Mouse (Mus musculus): ENCODE data around the gene Snapc5. TPM values are rescaled to one million over a fixed set of nuclear protein-coding genes. Genes with fewer than 3 reads are reported as not detected.

The Snapc5 gene
- total RNA-seq, 2 experiments from 2014 or later, result 15.0 to 19.6 TPM

- no peak for TF ChIP-seq CTCF (conservative IDR thresholded peaks at IDR 0.05)
- peak overlapping the region; percentile 13; the same call in 1 of the 2 replicates for H3K4me3 ChIP-seq
- H3K27ac ChIP-seq, result peak overlapping the region; percentile 88
- peak in 1 of 2 experiments; percentile 44 for DNase-seq (ENCODE audit: low spot score in 2 of 2)
These were observed 53.3 kb downstream of the Snapc5 start for GRCm38 (mm10) chr9:64232257-64232957.

Small RNA genes lying within 50 kb of the gene (microRNA-seq; reads per million reads assigned to microRNA genes)
- gene Gm24106, result 0 reads per million in 2 experiments

Other genes starting within 250 kb of the Snapc5 start
- gene Smad6, start 157.2 kb upstream of the Snapc5 start, total RNA-seq (2021), result 1 to 10 TPM; 2.1 to 2.3 TPM
- gene Lctl, start 62.1 kb upstream of the Snapc5 start, total RNA-seq (2021), result not detected
- gene Zwilch, start 6.2 kb upstream of the Snapc5 start, total RNA-seq (2021), result 1 to 10 TPM; 2.6 to 4.8 TPM
- gene Rpl4, start 5.9 kb upstream of the Snapc5 start, total RNA-seq (2021), result 100 to 1,000 TPM; 607 to 624 TPM
- gene Uchl4, start 55.9 kb downstream of the Snapc5 start, total RNA-seq (2021), result 1 to 10 TPM; 2.8 to 2.9 TPM
- 100 to 1,000 TPM; 329 to 346 TPM for gene Map2k1, start 74.4 kb downstream of the Snapc5 start, total RNA-seq (2021)
- gene Tipin, start 102.3 kb downstream of the Snapc5 start, total RNA-seq (2021), result 10 to 100 TPM; 15.4 to 21.7 TPM
- gene Dis3l, start 162.0 kb downstream of the Snapc5 start, total RNA-seq (2021), result 10 to 100 TPM; 27.3 to 29.3 TPM
- 10 to 100 TPM; 14.1 to 18.5 TPM for gene Megf11, start 206.4 kb downstream of the Snapc5 start, total RNA-seq (2021)

Data from layer of hippocampus, adult 2 months (tissue).